In the genomic region with DNA sequence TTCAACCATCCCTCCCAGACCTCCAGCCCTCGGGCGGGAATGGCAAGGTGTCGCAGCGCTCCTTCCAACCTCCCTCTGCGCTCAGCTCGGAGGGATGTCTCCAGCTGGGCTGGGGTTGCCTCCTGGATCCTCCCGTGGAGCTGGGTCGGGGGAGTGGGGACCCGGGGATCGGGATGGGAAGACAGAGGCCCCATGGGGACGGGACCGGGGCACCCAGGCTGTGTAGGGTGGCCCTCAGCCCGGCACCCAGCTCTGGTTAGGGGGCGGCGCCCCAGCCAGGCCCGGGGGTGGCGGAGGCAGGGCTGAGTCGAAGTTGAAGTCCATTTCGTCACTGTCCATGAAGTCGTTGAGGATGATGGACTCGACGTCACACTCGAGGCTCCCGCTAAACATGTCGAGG, we compare ENCODE assay signal across 8 mouse cellular contexts. TPM values are rescaled to one million over a fixed set of nuclear protein-coding genes. Genes with fewer than 3 reads are reported as not detected.
DNase-seq lines count a peak whose midpoint lies in the region; ATAC-seq and TF ChIP-seq lines count a peak whose summit lies in the region.

No protein-coding gene starts in this region.

- no peak for DNase-seq in heart, postnatal 10 days
- DNase-seq in embryonic facial prominence, embryonic 10.5 days (ENCODE audit: low spot score): no peak
- no peak for DNase-seq in hindbrain, embryonic 14.5 days (ENCODE audit: low spot score)
- DNase-seq in urinary bladder, postnatal 10 days (ENCODE audit: low spot score): no peak
- no peak for DNase-seq in cerebellum, postnatal 25 days
- DNase-seq in cerebellum, adult 2 months: no peak

- WGBS in heart, embryonic 14.5 days: 11% methylated on average over 25 of the region's 25 CpGs
- WGBS in embryonic facial prominence, embryonic 10.5 days: 4% methylated on average over 25 of the region's 25 CpGs
- 9% methylated on average over 23 of the region's 25 CpGs for WGBS in hindbrain, embryonic 14.5 days
- 6% methylated on average over 24 of the region's 25 CpGs for WGBS in midbrain, embryonic 12.5 days
- WGBS in cerebellum, adult 2 months: 44% methylated on average over 25 of the region's 25 CpGs

- H3K4me3 ChIP-seq in heart, embryonic 14.5 days (ENCODE audit: control insufficient read depth in 1 of 2, insufficient read depth in 1 of 2, low read depth in 1 of 2, low read length in 2 of 2): peak overlapping the region; percentile 34 to 46; a peak in 3 of 4 replicates
- peak overlapping the region; percentile 52 for H3K4me3 ChIP-seq in embryonic facial prominence, embryonic 10.5 days
- H3K4me3 ChIP-seq in hindbrain, embryonic 14.5 days (replicated peaks; ENCODE audit: low read length): peak overlapping the region; percentile 21; the same call in 1 of the 2 replicates
- peak overlapping the region; percentile 43 for H3K4me3 ChIP-seq in midbrain, embryonic 12.5 days
- H3K4me3 ChIP-seq in cerebellum, adult 2 months (replicated peaks; ENCODE audit: insufficient read depth, low read depth, low read length): no peak overlapping the region

- peak; percentile 19; the same call in 1 of the 2 replicates for ATAC-seq in heart, embryonic 14.5 days (ENCODE audit: insufficient number of reproducible peaks, insufficient read depth, low FRiP score, low read depth)
- ATAC-seq in hindbrain, embryonic 14.5 days (ENCODE audit: low FRiP score): no peak
- ATAC-seq in midbrain, embryonic 12.5 days (ENCODE audit: low FRiP score, low read depth): 0 out of 2 replicates have a peak, but pooled peaks have one; percentile 7

- H3K36me3 ChIP-seq in heart, embryonic 14.5 days (ENCODE audit: control insufficient read depth, insufficient read depth, low read length): no peaks in the 10 kb centered on the region
- no peaks in the 10 kb centered on the region for H3K36me3 ChIP-seq in embryonic facial prominence, embryonic 10.5 days (replicated peaks)
- H3K36me3 ChIP-seq in hindbrain, embryonic 14.5 days (replicated peaks; ENCODE audit: control insufficient read depth, insufficient read depth): no peaks in the 10 kb centered on the region
- H3K36me3 ChIP-seq in midbrain, embryonic 12.5 days: no peaks in the 10 kb centered on the region

- intact Hi-C loops in heart, postnatal 10 days (cut with DNase I): no loop called here

- no peaks in the 10 kb centered on the region for H3K9me3 ChIP-seq in heart, embryonic 14.5 days (ENCODE audit: control insufficient read depth, low read length)
- no peaks in the 10 kb centered on the region for H3K9me3 ChIP-seq in embryonic facial prominence, embryonic 10.5 days
- H3K9me3 ChIP-seq in hindbrain, embryonic 14.5 days (ENCODE audit: control insufficient read depth, low read length): no peaks in the 10 kb centered on the region
- H3K9me3 ChIP-seq in midbrain, embryonic 12.5 days: no peaks in the 10 kb centered on the region

- no peak overlapping the region for H3K27ac ChIP-seq in heart, embryonic 14.5 days (replicated peaks in 1 of 2; ENCODE audit: control insufficient read depth in 1 of 2, insufficient read depth in 1 of 2, low read depth in 2 of 2, low read length in 2 of 2)
- no peak overlapping the region for H3K27ac ChIP-seq in embryonic facial prominence, embryonic 10.5 days (replicated peaks)
- no peak overlapping the region for H3K27ac ChIP-seq in hindbrain, embryonic 14.5 days
- H3K27ac ChIP-seq in midbrain, embryonic 12.5 days (replicated peaks): no peak overlapping the region
- H3K27ac ChIP-seq in cerebellum, adult 2 months (ENCODE audit: insufficient read depth, low read length): no peak overlapping the region

- peak overlapping the region; percentile 85 for H3K4me2 ChIP-seq in heart, embryonic 14.5 days (ENCODE audit: low read length)
- peak overlapping the region; percentile 49 for H3K4me2 ChIP-seq in hindbrain, embryonic 14.5 days (replicated peaks)
- H3K4me2 ChIP-seq in midbrain, embryonic 12.5 days (replicated peaks): peak overlapping the region; percentile 59

- TF ChIP-seq POLR2A in cerebellum, adult 2 months (IDR thresholded peaks at IDR 0.05; ENCODE audit: borderline replicate concordance, insufficient read depth, low read length): no peak

- peaks cover 75% of the 10 kb centered on the region for H3K27me3 ChIP-seq in heart, embryonic 14.5 days (ENCODE audit: control insufficient read depth, insufficient read depth, low read length)
- H3K27me3 ChIP-seq in embryonic facial prominence, embryonic 10.5 days (replicated peaks; ENCODE audit: low read depth, poor library complexity, severe bottlenecking): peaks cover 100% of the 10 kb centered on the region
- peaks cover 63% of the 10 kb centered on the region for H3K27me3 ChIP-seq in hindbrain, embryonic 14.5 days (ENCODE audit: control insufficient read depth, insufficient read depth, low read length)
- H3K27me3 ChIP-seq in midbrain, embryonic 12.5 days: peaks cover 89% of the 10 kb centered on the region
- H3K27me3 ChIP-seq in cerebellum, adult 2 months (ENCODE audit: control insufficient read depth, insufficient read depth, low read length): peaks cover 6% of the 10 kb centered on the region; the same call in 1 of the 2 replicates

- TF ChIP-seq CTCF in cerebellum, adult 2 months (IDR thresholded peaks at IDR 0.05; ENCODE audit: borderline replicate concordance, insufficient read depth, low read depth, low read length): no peak

- H3K9ac ChIP-seq in heart, embryonic 14.5 days (ENCODE audit: low read length): peak overlapping the region; percentile 66
- H3K9ac ChIP-seq in hindbrain, embryonic 14.5 days: peak overlapping the region; percentile 25; the same call in 1 of the 2 replicates
- H3K9ac ChIP-seq in midbrain, embryonic 12.5 days (replicated peaks): peak overlapping the region; percentile 60; the same call in 1 of the 2 replicates

- peaks cover 6 to 14% of the 10 kb centered on the region in 2 experiments for H3K4me1 ChIP-seq in heart, embryonic 14.5 days (ENCODE audit: control insufficient read depth in 2 of 2, insufficient read depth in 2 of 2, low read length in 2 of 2)
- peaks cover 38% of the 10 kb centered on the region for H3K4me1 ChIP-seq in embryonic facial prominence, embryonic 10.5 days
- H3K4me1 ChIP-seq in hindbrain, embryonic 14.5 days (replicated peaks; ENCODE audit: control insufficient read depth, insufficient read depth, low read length): peaks cover 55% of the 10 kb centered on the region
- H3K4me1 ChIP-seq in midbrain, embryonic 12.5 days: peaks cover 69% of the 10 kb centered on the region
- H3K4me1 ChIP-seq in cerebellum, adult 2 months (ENCODE audit: control insufficient read depth, insufficient read depth, low read length): no peaks in the 10 kb centered on the region

RNA-seq across cellular contexts. Expression of a gene that starts 19.5 kb away (rescaled TPM):
- polyA plus RNA-seq in heart, embryonic 14.5 days (2014; fragmentation: Nextera tagmentation; extraction: Ambion mirVana): 0.18 and 0.24 TPM in 2 replicates
- 1 to 10 TPM; 4.9 to 7.9 TPM for total RNA-seq in heart, postnatal 10 days (2021)
- 0.05 and 0.21 TPM in 2 replicates for polyA plus RNA-seq in embryonic facial prominence, embryonic 10.5 days (2016; fragmentation: Nextera tagmentation; extraction: Ambion mirVana)
- 1.0 and 1.4 TPM in 2 replicates for polyA plus RNA-seq in hindbrain, embryonic 14.5 days (2014; fragmentation: Nextera tagmentation; extraction: Ambion mirVana)
- polyA plus RNA-seq in midbrain, embryonic 12.5 days (2016; fragmentation: Nextera tagmentation; extraction: Ambion mirVana): 0.15 and 0.25 TPM in 2 replicates
- polyA plus RNA-seq in cerebellum, adult 2 months (2012; rRNA removed): 1.9 and 2.0 TPM in 2 replicates
